Mouse (Mus musculus) CH12.LX (cell line): ENCODE measurements around the gene Ankfn1. TPM values are rescaled to one million over a fixed set of nuclear protein-coding genes. Genes with fewer than 3 reads are reported as not detected.

Experiments used
- DNase-seq: peaks from one replicate; pipeline ENCODE4 v3.0.0-alpha.2; 2013; ENCODE audit errors: extremely low read depth
- H3K27ac ChIP-seq: 2 replicates; pipeline ENCODE4 v1.5.1; 2012; ENCODE audit warnings: low read depth, mild to moderate bottlenecking, control low read depth, moderate library complexity; ENCODE audit not compliant: insufficient read depth
- H3K27me3 ChIP-seq: replicated peaks from 2 replicates; pipeline ENCODE3; 2012; ENCODE audit warnings: inconsistent platforms
- H3K36me3 ChIP-seq, 2 experiments: replicated peaks in 1 of 2; 2 replicates each; pipeline versions ENCODE3 to v1.6.1; 2012; ENCODE audit warnings: inconsistent platforms in 1 of 2, low read length in 1 of 2, mild to moderate bottlenecking in 1 of 2, mixed read lengths in 1 of 2, moderate library complexity in 1 of 2; ENCODE audit not compliant: control insufficient read depth in 1 of 2, insufficient read depth in 1 of 2
- H3K4me1 ChIP-seq, 2 experiments: 2 replicates each; pipeline ENCODE4 v1.6.1; 2012; ENCODE audit warnings: inconsistent platforms in 1 of 2, moderate library complexity in 1 of 2; ENCODE audit not compliant: insufficient read depth in 2 of 2, control insufficient read depth in 1 of 2
- H3K4me2 ChIP-seq: 2 replicates; pipeline ENCODE4 v1.6.1; 2012; ENCODE audit warnings: low read depth, mild to moderate bottlenecking, control low read depth; ENCODE audit not compliant: poor library complexity, insufficient read depth, severe bottlenecking
- H3K4me3 ChIP-seq, 3 experiments: fragments of 150-350 bp in 1 of 3; sonication (generic) in 1 of 3; replicated peaks in 1 of 3; 2 replicates each; pipeline versions ENCODE3 to v1.5.1; 2011 to 2012; ENCODE audit warnings: low read depth in 2 of 3, low read length in 2 of 3, mild to moderate bottlenecking in 2 of 3, moderate library complexity in 2 of 3, control low read depth in 1 of 3, improper control_type of control experiment in 1 of 3, inconsistent platforms in 1 of 3, mixed read lengths in 1 of 3; ENCODE audit not compliant: poor library complexity in 1 of 3
- H3K79me2 ChIP-seq: replicated peaks from 2 replicates; pipeline ENCODE4 v1.6.1; 2012; ENCODE audit warnings: mild to moderate bottlenecking, moderate library complexity; ENCODE audit not compliant: control insufficient read depth, poor library complexity, insufficient read depth, severe bottlenecking; ENCODE audit errors: extremely low read depth
- H3K9ac ChIP-seq: 2 replicates; pipeline ENCODE4 v1.6.1; 2012; ENCODE audit warnings: low read depth, mild to moderate bottlenecking, control low read depth, moderate library complexity; ENCODE audit not compliant: insufficient read depth
- H3K9me3 ChIP-seq: replicated peaks from 2 replicates; pipeline ENCODE3; 2012; ENCODE audit warnings: low read length, inconsistent platforms, mixed read lengths
- BHLHE40 ChIP-seq: IDR thresholded peaks from 2 replicates; pipeline ENCODE4 v1.6.1; 2011; ENCODE audit warnings: mild to moderate bottlenecking, low read depth, low read length, improper control_type of control experiment
- CHD1 ChIP-seq: IDR thresholded peaks from 2 replicates; pipeline ENCODE4 v1.6.1; 2012; ENCODE audit warnings: low read depth, low read length, improper control_type of control experiment, inconsistent platforms
- CTCF ChIP-seq, 2 experiments: IDR thresholded peaks in 1 of 2; conservative IDR thresholded peaks in 1 of 2; 2 replicates each; pipeline ENCODE4 v1.5.1; 2011 to 2012; ENCODE audit warnings: low read depth in 2 of 2, low read length in 2 of 2, improper control_type of control experiment in 1 of 2, inconsistent platforms in 1 of 2, mild to moderate bottlenecking in 1 of 2, moderate library complexity in 1 of 2
- HCFC1 ChIP-seq: IDR thresholded peaks from 2 replicates; pipeline ENCODE4 v1.6.1; 2012; ENCODE audit warnings: low read depth, mild to moderate bottlenecking, inconsistent platforms, low read length, improper control_type of control experiment
- JUND ChIP-seq: conservative IDR thresholded peaks from 2 replicates; pipeline ENCODE4 v1.6.1; 2011; ENCODE audit warnings: low read depth, low read length, improper control_type of control experiment
- KAT2A ChIP-seq: IDR thresholded peaks from 2 replicates; pipeline ENCODE4 v1.6.1; 2012; ENCODE audit warnings: low read length, improper control_type of control experiment, inconsistent platforms; ENCODE audit not compliant: insufficient replicate concordance
- MAX ChIP-seq: IDR thresholded peaks from 2 replicates; pipeline ENCODE4 v1.6.1; 2011; ENCODE audit warnings: low read length, improper control_type of control experiment
- NRF1 ChIP-seq: IDR thresholded peaks from 2 replicates; pipeline ENCODE4 v1.6.1; 2014; ENCODE audit warnings: low read depth, mild to moderate bottlenecking, inconsistent platforms, low read length, improper control_type of control experiment, moderate library complexity
- RAD21 ChIP-seq: IDR thresholded peaks from 2 replicates; pipeline ENCODE4 v1.6.1; 2011; ENCODE audit warnings: low read depth, mild to moderate bottlenecking, low read length, improper control_type of control experiment, moderate library complexity
- RCOR1 ChIP-seq: conservative IDR thresholded peaks from 2 replicates; pipeline ENCODE4 v1.6.1; 2012; ENCODE audit warnings: low read depth, mild to moderate bottlenecking, inconsistent platforms, low read length, improper control_type of control experiment
- SIN3A ChIP-seq: IDR thresholded peaks from 2 replicates; pipeline ENCODE4 v1.6.1; 2012; ENCODE audit warnings: low read length, improper control_type of control experiment, inconsistent platforms
- SMC3 ChIP-seq: IDR thresholded peaks from 2 replicates; pipeline ENCODE4 v1.6.1; 2011; ENCODE audit warnings: low read depth, low read length, improper control_type of control experiment
- TCF12 ChIP-seq: IDR thresholded peaks from 2 replicates; pipeline ENCODE4 v1.6.1; 2014; ENCODE audit warnings: low read depth, mild to moderate bottlenecking, inconsistent platforms, low read length, improper control_type of control experiment
- USF1 ChIP-seq: IDR thresholded peaks from 2 replicates; pipeline ENCODE4 v1.6.1; 2014; ENCODE audit warnings: low read depth, mild to moderate bottlenecking, inconsistent platforms, low read length, improper control_type of control experiment
- USF2 ChIP-seq: conservative IDR thresholded peaks from 2 replicates; pipeline ENCODE4 v1.6.1; 2011; ENCODE audit warnings: low read depth, low read length, improper control_type of control experiment
- ZMIZ1 ChIP-seq: IDR thresholded peaks from 2 replicates; pipeline ENCODE4 v1.6.1; 2012; ENCODE audit warnings: low read depth, mild to moderate bottlenecking, inconsistent platforms, low read length, improper control_type of control experiment
- ZNF384 ChIP-seq: IDR thresholded peaks from 2 replicates; pipeline ENCODE4 v1.6.1; 2012; ENCODE audit warnings: low read depth, low read length, improper control_type of control experiment, inconsistent platforms
- dilution Hi-C: fragments of 300-500 bp; cut with MboI; formaldehyde crosslinking; loops from 2 replicates; pipeline ENCODE4 v1.14.3; 2020; ENCODE audit warnings: low sequenced_read_pairs; ENCODE audit not compliant: extremely low pct_unique_long_range_greater_than_20kb, extremely low pct_ligation_motif_present
- in situ Hi-C: fragments of 300-500 bp; cut with MboI; formaldehyde crosslinking; loops from 3 replicates; pipeline ENCODE4 v1.14.3; 2019; ENCODE audit warnings: low sequenced_read_pairs, low pct_ligation_motif_present, low pct_unique_long_range_greater_than_20kb, mixed read lengths
- polyA plus RNA-seq: library from polyadenylated mRNA; unstranded; fragments of >175 nt; gene quantifications from 2 replicates; pipeline ENCODE4 v1.2.1, GENCODE M21; 2012; ENCODE audit warnings: low read depth; ENCODE audit not compliant: insufficient read length
- total RNA-seq, 2 experiments: library from RNA; depleted of rRNA; stranded (reverse); fragments of 300-350 nt in 1 of 2; fragments of >200 nt in 1 of 2; gene quantifications; 2 replicates each; pipeline ENCODE4 v1.2.3; 2012 to 2014

Gene Ankfn1
- total and polyA plus RNA-seq, 3 experiments = not detected

DNA sequence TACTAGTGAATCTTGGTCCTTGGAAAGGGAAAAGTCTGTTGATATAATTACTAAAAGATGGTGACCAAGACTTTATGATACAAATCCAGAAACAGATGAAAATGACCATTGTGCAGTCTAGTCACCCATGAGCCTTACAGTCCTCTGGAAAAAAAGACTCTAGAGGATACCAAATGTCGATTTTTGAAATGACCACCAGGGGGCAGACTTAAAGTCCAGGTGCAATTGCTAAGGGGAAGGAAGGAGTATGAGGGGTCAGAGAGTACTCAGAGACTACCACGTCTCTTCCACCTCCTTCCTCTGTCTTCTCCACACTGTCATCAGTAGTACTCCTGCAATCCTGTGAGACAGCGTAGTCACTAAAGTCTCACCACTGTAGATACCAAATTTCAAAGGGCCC lies 353.1 kb downstream of the Ankfn1 start:
- dilution Hi-C loops = no loop called here
- TF ChIP-seq ZMIZ1 = no peak
- peak; percentile 55 for TF ChIP-seq RAD21
- TF ChIP-seq SMC3 = peak; percentile 85
- TF ChIP-seq CTCF (conservative IDR thresholded peaks at IDR 0.05 in 1 of 2, IDR thresholded peaks at IDR 0.05 in 1 of 2; ENCODE audit: low read depth in 2 of 2, low read length in 2 of 2) = peak; percentile 83 to 85; a peak in 3 of 4 replicates
- TF ChIP-seq TCF12 = no peak
- TF ChIP-seq, all 38 proteins: peak for 3
- Histone ChIP-seq H3K4me2 (no peak overlapping the region), H3K79me2 (no peaks in the 10 kb centered on the region), H3K4me3 (no peak overlapping the region), H3K9ac (no peak overlapping the region), H3K4me1 (no peaks in the 10 kb centered on the region), H3K27ac (no peak overlapping the region), H3K36me3 (no peaks in the 10 kb centered on the region), H3K27me3 (peaks cover 2% of the 10 kb centered on the region), H3K9me3 (no peaks in the 10 kb centered on the region)
- in situ Hi-C loops = no loop called here
- peak; percentile 75 for DNase-seq

DNA sequence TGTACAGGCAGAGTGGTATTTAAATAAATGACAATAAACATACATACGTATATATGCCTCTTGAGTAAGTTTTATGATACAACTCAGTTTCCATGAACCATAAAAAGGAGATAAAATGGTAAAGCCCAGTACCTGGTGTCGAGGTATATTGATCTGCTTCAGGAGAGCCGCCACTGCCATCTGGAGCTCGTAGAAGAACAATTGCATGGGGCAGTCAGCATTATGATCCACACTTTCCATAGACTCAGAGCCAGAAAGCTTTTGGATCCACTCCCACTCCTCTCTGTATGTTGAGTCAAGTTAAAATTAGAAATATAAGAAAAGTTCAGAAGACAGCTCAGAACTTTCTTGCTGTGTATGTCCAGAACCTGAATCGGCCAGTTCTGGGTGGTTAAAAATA lies 354.8 kb downstream of the Ankfn1 start:
- TF ChIP-seq HCFC1 (no peak), KAT2A (no peak), JUND (no peak), NRF1 (no peak), TCF12 (no peak), RCOR1 (no peak), SMC3 (no peak), CHD1 (no peak), BHLHE40 (no peak), ZNF384 (no peak), USF2 (no peak), RAD21 (no peak), ZMIZ1 (no peak), MAX (no peak), SIN3A (no peak), USF1 (no peak)
- DNase-seq = no peak
- H3K79me2 ChIP-seq = no peaks in the 10 kb centered on the region
- H3K27me3 ChIP-seq = peaks cover 2% of the 10 kb centered on the region
- dilution Hi-C loops = no loop called here
- no peaks in the 10 kb centered on the region for H3K4me1 ChIP-seq
- no peaks in the 10 kb centered on the region for H3K36me3 ChIP-seq
- no peak overlapping the region for H3K4me3 ChIP-seq
- H3K4me2 ChIP-seq = no peak overlapping the region
- no peak overlapping the region for H3K27ac ChIP-seq
- H3K9me3 ChIP-seq = no peaks in the 10 kb centered on the region
- in situ Hi-C loops = no loop called here
- no peak overlapping the region for H3K9ac ChIP-seq
